Mouse (Mus musculus): ENCODE measurements around the gene Foxn3. TPM values are rescaled to one million over a fixed set of nuclear protein-coding genes. Genes with fewer than 3 reads are reported as not detected.

The Foxn3 gene
- polyA plus RNA-seq, 1 experiment: 5.8 TPM

- no peak overlapping the region for H3K4me3 ChIP-seq
- H3K27me3 ChIP-seq (ENCODE audit: control insufficient read depth, insufficient read depth, insufficient read length): no peaks in the 10 kb centered on the region
- H3K79me2 ChIP-seq (ENCODE audit: control insufficient read depth, insufficient read depth): no peaks in the 10 kb centered on the region
- no peak overlapping the region for H3K4me2 ChIP-seq (ENCODE audit: low read depth)
- H3ac ChIP-seq (ENCODE audit: control insufficient read depth, insufficient read length): no peak overlapping the region
- no peaks in the 10 kb centered on the region for H3K36me3 ChIP-seq (ENCODE audit: control insufficient read depth, insufficient read depth)
- TF ChIP-seq CEBPB (IDR thresholded peaks at IDR 0.05; ENCODE audit: insufficient read depth, poor library complexity, severe bottlenecking): no peak
- no peak for TF ChIP-seq POLR2AphosphoS2 (IDR thresholded peaks at IDR 0.05; ENCODE audit: insufficient read length, low read depth)
- TF ChIP-seq E2F4 (IDR thresholded peaks at IDR 0.05; ENCODE audit: insufficient read depth): no peak
- no peak for TF ChIP-seq TCF3 (IDR thresholded peaks at IDR 0.05; ENCODE audit: insufficient read length, low read depth)
- no peak for TF ChIP-seq REST (IDR thresholded peaks at IDR 0.05; ENCODE audit: insufficient read depth, insufficient read length)
- no peak for TF ChIP-seq USF1 (IDR thresholded peaks at IDR 0.05; ENCODE audit: low read depth)
- no peak for TF ChIP-seq SRF (IDR thresholded peaks at IDR 0.05; ENCODE audit: control insufficient read depth, insufficient read length, low read depth)
- TF ChIP-seq TCF12 (IDR thresholded peaks at IDR 0.05; ENCODE audit: insufficient read depth, poor library complexity, severe bottlenecking): no peak
These were observed 51.7 kb downstream of the Foxn3 start for GRCm38 (mm10) chr12:99511644-99512043.

DNA sequence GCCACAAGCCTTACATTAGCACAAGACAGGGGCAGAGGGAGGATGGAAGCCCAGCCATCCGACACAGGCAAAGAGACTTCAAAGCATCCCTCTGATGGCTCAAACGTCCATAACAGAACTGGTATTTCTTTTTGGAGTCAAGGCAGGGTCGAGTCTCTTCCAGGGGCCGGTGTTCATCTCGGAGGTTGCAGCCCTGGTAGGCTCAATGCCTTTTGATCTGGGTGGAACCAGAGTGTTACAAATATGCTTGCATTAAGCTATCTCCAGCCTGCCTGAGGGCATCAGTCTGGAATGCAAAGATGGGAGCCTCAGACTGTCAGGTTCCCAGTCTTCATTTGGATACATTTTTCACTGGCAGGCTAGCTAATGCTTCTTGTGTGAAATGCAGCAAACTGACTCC is 52.6 kb downstream of the Foxn3 start:
- no peaks in the 10 kb centered on the region for H3K79me2 ChIP-seq (ENCODE audit: control insufficient read depth, insufficient read depth)
- H3K36me3 ChIP-seq (ENCODE audit: control insufficient read depth, insufficient read depth): no peaks in the 10 kb centered on the region
- no peak overlapping the region for H3K4me2 ChIP-seq (ENCODE audit: low read depth)
- H3ac ChIP-seq (ENCODE audit: control insufficient read depth, insufficient read length): no peak overlapping the region
- no peaks in the 10 kb centered on the region for H3K27me3 ChIP-seq (ENCODE audit: control insufficient read depth, insufficient read depth, insufficient read length)
- H3K4me3 ChIP-seq: no peak overlapping the region
- TF ChIP-seq USF1 (IDR thresholded peaks at IDR 0.05; ENCODE audit: low read depth): no peak
- TF ChIP-seq TCF12 (IDR thresholded peaks at IDR 0.05; ENCODE audit: insufficient read depth, poor library complexity, severe bottlenecking): no peak
- no peak for TF ChIP-seq POLR2A (IDR thresholded peaks at IDR 0.05; ENCODE audit: insufficient read length, low read depth)
- TF ChIP-seq MYOG (IDR thresholded peaks at IDR 0.05; ENCODE audit: control insufficient read depth in 1 of 3, insufficient read depth in 1 of 3, insufficient read length in 2 of 3, low read depth in 2 of 3): no peak
- no peak for TF ChIP-seq E2F4 (IDR thresholded peaks at IDR 0.05; ENCODE audit: insufficient read depth)
- TF ChIP-seq POLR2AphosphoS2 (IDR thresholded peaks at IDR 0.05; ENCODE audit: insufficient read length, low read depth): no peak
- no peak for TF ChIP-seq SRF (IDR thresholded peaks at IDR 0.05; ENCODE audit: control insufficient read depth, insufficient read length, low read depth)
- no peak for TF ChIP-seq REST (IDR thresholded peaks at IDR 0.05; ENCODE audit: insufficient read depth, insufficient read length)
- no peak for TF ChIP-seq MYOD1 (IDR thresholded peaks at IDR 0.05; ENCODE audit: control insufficient read depth in 1 of 3, insufficient read length in 2 of 3, low read depth in 2 of 3)
- no peak for TF ChIP-seq TCF3 (IDR thresholded peaks at IDR 0.05; ENCODE audit: insufficient read length, low read depth)
- no peak for TF ChIP-seq MAX (IDR thresholded peaks at IDR 0.05; ENCODE audit: low read depth)
- TF ChIP-seq CEBPB (IDR thresholded peaks at IDR 0.05; ENCODE audit: insufficient read depth, poor library complexity, severe bottlenecking): no peak

DNA sequence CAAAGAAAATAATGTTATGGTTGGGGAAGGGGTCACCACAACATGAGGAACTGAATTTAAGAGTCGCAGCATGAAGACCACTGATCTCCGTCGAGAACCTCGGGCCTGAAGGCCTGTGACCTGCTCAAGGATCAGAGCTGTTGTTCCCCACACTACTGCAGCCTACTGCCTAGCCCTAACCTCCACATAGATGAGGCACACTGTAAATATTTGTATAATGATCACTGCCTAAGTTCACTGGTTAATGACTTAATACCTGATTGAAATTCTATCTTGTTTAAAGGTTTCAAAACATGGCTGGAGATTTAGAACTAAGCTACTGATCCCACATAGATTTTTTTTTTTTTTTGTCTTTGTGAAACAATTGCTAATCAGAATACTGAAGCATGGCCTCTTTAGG is 61.2 kb downstream of the Foxn3 start:
- no peak overlapping the region for H3K4me3 ChIP-seq
- H3K27me3 ChIP-seq (ENCODE audit: control insufficient read depth, insufficient read depth, insufficient read length): no peaks in the 10 kb centered on the region
- H3K36me3 ChIP-seq (ENCODE audit: control insufficient read depth, insufficient read depth): no peaks in the 10 kb centered on the region
- no peak for TF ChIP-seq POLR2A (IDR thresholded peaks at IDR 0.05; ENCODE audit: insufficient read length, low read depth)
- TF ChIP-seq MYOG (IDR thresholded peaks at IDR 0.05; ENCODE audit: control insufficient read depth in 1 of 3, insufficient read depth in 1 of 3, insufficient read length in 2 of 3, low read depth in 2 of 3): no peak
- no peak for TF ChIP-seq MAX (IDR thresholded peaks at IDR 0.05; ENCODE audit: low read depth)
- no peak for TF ChIP-seq USF1 (IDR thresholded peaks at IDR 0.05; ENCODE audit: low read depth)
- TF ChIP-seq SRF (IDR thresholded peaks at IDR 0.05; ENCODE audit: control insufficient read depth, insufficient read length, low read depth): no peak
- no peak for TF ChIP-seq REST (IDR thresholded peaks at IDR 0.05; ENCODE audit: insufficient read depth, insufficient read length)
- TF ChIP-seq CEBPB (IDR thresholded peaks at IDR 0.05; ENCODE audit: insufficient read depth, poor library complexity, severe bottlenecking): no peak
- TF ChIP-seq TCF12 (IDR thresholded peaks at IDR 0.05; ENCODE audit: insufficient read depth, poor library complexity, severe bottlenecking): no peak
- TF ChIP-seq POLR2AphosphoS2 (IDR thresholded peaks at IDR 0.05; ENCODE audit: insufficient read length, low read depth): no peak
- no peak for TF ChIP-seq TCF3 (IDR thresholded peaks at IDR 0.05; ENCODE audit: insufficient read length, low read depth)
- no peak for TF ChIP-seq E2F4 (IDR thresholded peaks at IDR 0.05; ENCODE audit: insufficient read depth)
- no peak for TF ChIP-seq MYOD1 (IDR thresholded peaks at IDR 0.05; ENCODE audit: control insufficient read depth in 1 of 3, insufficient read length in 2 of 3, low read depth in 2 of 3)
- H3ac ChIP-seq (ENCODE audit: control insufficient read depth, insufficient read length): no peak overlapping the region
- no peaks in the 10 kb centered on the region for H3K79me2 ChIP-seq (ENCODE audit: control insufficient read depth, insufficient read depth)
- H3K4me2 ChIP-seq (ENCODE audit: low read depth): no peak overlapping the region

GRCm38 (mm10) chr12:99498978-99499694 is 64.2 kb downstream of the Foxn3 start:
- no peaks in the 10 kb centered on the region for H3K79me2 ChIP-seq (ENCODE audit: control insufficient read depth, insufficient read depth)
- H3K4me3 ChIP-seq: no peak overlapping the region
- H3K27me3 ChIP-seq (ENCODE audit: control insufficient read depth, insufficient read depth, insufficient read length): no peaks in the 10 kb centered on the region
- H3ac ChIP-seq (ENCODE audit: control insufficient read depth, insufficient read length): no peak overlapping the region
- TF ChIP-seq MYOD1 (IDR thresholded peaks at IDR 0.05; ENCODE audit: control insufficient read depth in 1 of 3, insufficient read length in 2 of 3, low read depth in 2 of 3) (no peak), POLR2AphosphoS2 (IDR thresholded peaks at IDR 0.05; ENCODE audit: insufficient read length, low read depth) (no peak), SRF (IDR thresholded peaks at IDR 0.05; ENCODE audit: control insufficient read depth, insufficient read length, low read depth) (no peak), TCF12 (IDR thresholded peaks at IDR 0.05; ENCODE audit: insufficient read depth, poor library complexity, severe bottlenecking) (no peak), MAX (IDR thresholded peaks at IDR 0.05; ENCODE audit: low read depth) (no peak), REST (IDR thresholded peaks at IDR 0.05; ENCODE audit: insufficient read depth, insufficient read length) (no peak), MYOG (IDR thresholded peaks at IDR 0.05; ENCODE audit: control insufficient read depth in 1 of 3, insufficient read depth in 1 of 3, insufficient read length in 2 of 3, low read depth in 2 of 3) (no peak), E2F4 (IDR thresholded peaks at IDR 0.05; ENCODE audit: insufficient read depth) (no peak), USF1 (IDR thresholded peaks at IDR 0.05; ENCODE audit: low read depth) (no peak)
- no peak overlapping the region for H3K4me2 ChIP-seq (ENCODE audit: low read depth)
- H3K36me3 ChIP-seq (ENCODE audit: control insufficient read depth, insufficient read depth): no peaks in the 10 kb centered on the region

Measured in myocyte (in vitro differentiated cells).